Mouse (Mus musculus): Measurements from ENCODE around the gene Fetub.

DNA sequence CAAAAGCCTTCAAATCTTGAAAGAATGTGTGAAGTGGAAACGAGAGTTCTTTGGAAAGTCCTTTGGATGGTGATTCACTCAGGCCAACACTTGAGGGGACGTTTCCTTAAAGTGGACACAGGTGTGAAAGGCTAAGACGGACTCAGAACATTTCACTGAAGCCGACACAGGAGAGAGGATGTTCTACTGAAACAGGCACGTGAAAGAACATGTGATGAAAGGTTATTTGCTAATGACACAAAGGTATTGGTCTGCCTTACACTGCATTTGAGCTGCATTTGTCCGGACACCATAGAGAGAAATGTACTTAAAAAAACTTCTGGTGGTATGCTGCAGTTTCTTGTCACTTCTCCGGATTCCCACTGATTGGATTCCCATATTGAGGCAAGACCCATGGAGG, 39.4 kb upstream of the Fetub start:
- no peak for TF ChIP-seq TAL1 (IDR thresholded peaks at IDR 0.05; ENCODE audit: low read length)
- no peak for TF ChIP-seq GATA1 (IDR thresholded peaks at IDR 0.05; ENCODE audit: low read length)

All from erythroblast, embryonic 14.5 days (primary cell).